Mouse (Mus musculus) cerebellum, adult 2 months (tissue): ENCODE results near the gene Gm45717. TPM values are rescaled to one million over a fixed set of nuclear protein-coding genes. Genes with fewer than 3 reads are reported as not detected.

Source experiments
- DNase-seq, 2 experiments: peaks; one replicate each; pipeline ENCODE4 v3.0.0; 2021
- H3K27ac ChIP-seq: fragments of 200-500 bp; 2 replicates; pipeline ENCODE4 v1.5.1; 2012; ENCODE audit warnings: low read length, control low read depth, inconsistent platforms; ENCODE audit not compliant: insufficient read depth
- H3K27me3 ChIP-seq: fragments of 200-500 bp; 2 replicates; pipeline ENCODE4 v1.6.1; 2012; ENCODE audit warnings: inconsistent platforms, mild to moderate bottlenecking, low read length, moderate library complexity; ENCODE audit not compliant: control insufficient read depth, insufficient read depth
- H3K4me1 ChIP-seq: fragments of 200-500 bp; 2 replicates; pipeline ENCODE4 v1.6.1; 2011; ENCODE audit warnings: low read length; ENCODE audit not compliant: control insufficient read depth, insufficient read depth
- H3K4me3 ChIP-seq: fragments of 200-500 bp; replicated peaks from 2 replicates; pipeline ENCODE3; 2011; ENCODE audit warnings: mild to moderate bottlenecking, low read depth, low read length, control low read depth; ENCODE audit not compliant: insufficient read depth
- CTCF ChIP-seq: fragments of 200-500 bp; IDR thresholded peaks from 2 replicates; pipeline ENCODE4 v1.5.1; 2011; ENCODE audit warnings: low read depth, mild to moderate bottlenecking, control low read depth, low read length, moderate library complexity, borderline replicate concordance; ENCODE audit not compliant: insufficient read depth
- POLR2A ChIP-seq: fragments of 200-500 bp; IDR thresholded peaks from 2 replicates; pipeline ENCODE4 v1.6.1; 2011; ENCODE audit warnings: low read length, control low read depth, borderline replicate concordance; ENCODE audit not compliant: insufficient read depth
- WGBS: fragments of 180-500 bp; shearing (Covaris S2); methylation state at CpG from one replicate; pipeline ENCODE4 v1.1.7; 2018; 5-methylcytosine and 5-hydroxymethylcytosine counted together
- polyA plus RNA-seq: library from polyadenylated mRNA; depleted of rRNA; stranded (reverse); fragments of >200 nt; gene quantifications from 2 replicates; pipeline ENCODE4 v1.2.3, GENCODE M21; 2012; rRNA removed

Gene Gm45717
- not detected in 2 replicates for polyA plus RNA-seq

GRCm38 (mm10) chr7:140955758-140956555 lies at the start of gene Gm45717, which contains the start of gene Ifitm2:
Gene Gm45717, minus strand, starts transcription at chr7:140955937.
Gene Ifitm2, minus strand, starts transcription at chr7:140955987.
- TF ChIP-seq CTCF = no peak
- no peak for TF ChIP-seq POLR2A
- WGBS = 17% methylated on average over 11 of the region's 11 CpGs
- no peaks in the 10 kb centered on the region for H3K4me1 ChIP-seq
- no peak within 1 kb of the TSS for H3K4me3 ChIP-seq
- no peak for DNase-seq
- no peak within 1 kb of the TSS; the same call in 1 of the 2 replicates for H3K27ac ChIP-seq
- no peaks in the 10 kb centered on the region for H3K27me3 ChIP-seq

GRCm38 (mm10) chr7:141003248-141004010 lies 47.7 kb upstream of the Gm45717 start:
- Histone ChIP-seq H3K4me3 (no peak overlapping the region), H3K27me3 (no peaks in the 10 kb centered on the region), H3K4me1 (no peaks in the 10 kb centered on the region), H3K27ac (no peak overlapping the region)
- TF ChIP-seq POLR2A (no peak), CTCF (no peak)
- DNase-seq = no peak
- WGBS = 81% methylated on average over 5 of the region's 5 CpGs

GRCm38 (mm10) chr7:141000881-141001708 lies 45.4 kb upstream of the Gm45717 start:
- TF ChIP-seq POLR2A = no peak
- DNase-seq = no peak
- no peak overlapping the region for H3K27ac ChIP-seq
- H3K4me1 ChIP-seq = no peaks in the 10 kb centered on the region
- H3K4me3 ChIP-seq = no peak overlapping the region
- WGBS = 65% methylated on average over 15 of the region's 15 CpGs
- H3K27me3 ChIP-seq = no peaks in the 10 kb centered on the region

GRCm38 (mm10) chr7:140998853-140999700 lies 43.3 kb upstream of the Gm45717 start:
- Histone ChIP-seq H3K4me1 (no peaks in the 10 kb centered on the region), H3K27ac (no peak overlapping the region), H3K27me3 (no peaks in the 10 kb centered on the region), H3K4me3 (no peak overlapping the region)
- TF ChIP-seq POLR2A (no peak), CTCF (no peak)
- 83% methylated on average over 11 of the region's 11 CpGs for WGBS
- DNase-seq = no peak

GRCm38 (mm10) chr7:140997817-140998216 lies 42.1 kb upstream of the Gm45717 start:
- Histone ChIP-seq H3K4me3 (no peak overlapping the region), H3K27me3 (no peaks in the 10 kb centered on the region), H3K27ac (no peak overlapping the region), H3K4me1 (no peaks in the 10 kb centered on the region)
- 56% methylated on average over 1 of the region's 1 CpGs for WGBS
- no peak for DNase-seq
- TF ChIP-seq POLR2A (no peak), CTCF (no peak)

- Histone ChIP-seq H3K27me3 (no peaks in the 10 kb centered on the region), H3K27ac (no peak overlapping the region), H3K4me1 (no peaks in the 10 kb centered on the region), H3K4me3 (no peak overlapping the region)
- TF ChIP-seq POLR2A = no peak
- WGBS = 89% methylated on average over 14 of the region's 14 CpGs
- no peak for DNase-seq
These were observed 35.5 kb upstream of the Gm45717 start for GRCm38 (mm10) chr7:140991117-140991689.
